Mouse (Mus musculus) erythroblast, embryonic 14.5 days (primary cell): ENCODE measurements around the gene Soga1. TPM values are rescaled to one million over a fixed set of nuclear protein-coding genes. Genes with fewer than 3 reads are reported as not detected.

ENCODE experiments used
- H3K27me3 ChIP-seq: 2 replicates; pipeline ENCODE4 v1.6.1; 2012; ENCODE audit warnings: inconsistent platforms; ENCODE audit not compliant: control insufficient read depth
- H3K36me3 ChIP-seq: 2 replicates; pipeline ENCODE4 v1.6.1; 2012; ENCODE audit warnings: mild to moderate bottlenecking, inconsistent platforms; ENCODE audit not compliant: control insufficient read depth
- H3K4me1 ChIP-seq: 2 replicates; pipeline ENCODE4 v1.6.1; 2012; ENCODE audit warnings: inconsistent platforms; ENCODE audit not compliant: control insufficient read depth
- H3K4me3 ChIP-seq: replicated peaks from 2 replicates; pipeline ENCODE3; 2012; ENCODE audit warnings: moderate library complexity, mild to moderate bottlenecking, inconsistent platforms
- H3K9me3 ChIP-seq: 2 replicates; pipeline ENCODE4 v1.6.1; 2012; ENCODE audit warnings: low read length, inconsistent platforms, mixed read lengths; ENCODE audit not compliant: control insufficient read depth
- GATA1 ChIP-seq: IDR thresholded peaks from 2 replicates; pipeline ENCODE4 v1.6.1; 2012; ENCODE audit warnings: low read length, inconsistent platforms, mixed read lengths
- TAL1 ChIP-seq: IDR thresholded peaks from 3 replicates; pipeline ENCODE4 v1.6.1; 2012; ENCODE audit warnings: low read length, inconsistent platforms, mixed read lengths
- polyA plus RNA-seq: library from polyadenylated mRNA; stranded (reverse); fragments of >175 nt; gene quantifications from 2 replicates; pipeline ENCODE4 v1.2.3, GENCODE M21; 2012

Gene Soga1
- polyA plus RNA-seq, 1 experiment = 0.14 TPM

GRCm38 (mm10) chr2:157059166-157059565 lies 19.9 kb downstream of the Soga1 start:
- peaks cover 4% of the 10 kb centered on the region for H3K4me1 ChIP-seq
- no peaks in the 10 kb centered on the region for H3K27me3 ChIP-seq

GRCm38 (mm10) chr2:157058342-157058998 lies 20.6 kb downstream of the Soga1 start:
- Histone ChIP-seq H3K4me3 (no peak overlapping the region), H3K9me3 (no peaks in the 10 kb centered on the region), H3K36me3 (no peaks in the 10 kb centered on the region), H3K27me3 (no peaks in the 10 kb centered on the region), H3K4me1 (peaks cover 4% of the 10 kb centered on the region)
- TF ChIP-seq TAL1 (no peak), GATA1 (no peak)

More at GRCm38 (mm10) chr2:157059166-157059565, 19.9 kb downstream of the Soga1 start:
- no peaks in the 10 kb centered on the region for H3K9me3 ChIP-seq
- no peaks in the 10 kb centered on the region for H3K36me3 ChIP-seq
- no peak for TF ChIP-seq GATA1
- no peak for TF ChIP-seq TAL1
- no peak overlapping the region for H3K4me3 ChIP-seq

GRCm38 (mm10) chr2:157057758-157058157 lies 21.3 kb downstream of the Soga1 start:
- Histone ChIP-seq H3K4me1 (peaks cover 4% of the 10 kb centered on the region), H3K27me3 (no peaks in the 10 kb centered on the region), H3K4me3 (no peak overlapping the region), H3K36me3 (peaks cover 3% of the 10 kb centered on the region; the same call in 1 of the 2 replicates), H3K9me3 (no peaks in the 10 kb centered on the region)
- no peak for TF ChIP-seq TAL1
- TF ChIP-seq GATA1 = no peak

GRCm38 (mm10) chr2:157057186-157057585 lies 21.9 kb downstream of the Soga1 start:
- Histone ChIP-seq H3K4me3 (no peak overlapping the region), H3K36me3 (peaks cover 4% of the 10 kb centered on the region; the same call in 1 of the 2 replicates), H3K4me1 (peaks cover 4% of the 10 kb centered on the region), H3K27me3 (no peaks in the 10 kb centered on the region), H3K9me3 (no peaks in the 10 kb centered on the region)
- TF ChIP-seq GATA1 (no peak), TAL1 (no peak)

DNA sequence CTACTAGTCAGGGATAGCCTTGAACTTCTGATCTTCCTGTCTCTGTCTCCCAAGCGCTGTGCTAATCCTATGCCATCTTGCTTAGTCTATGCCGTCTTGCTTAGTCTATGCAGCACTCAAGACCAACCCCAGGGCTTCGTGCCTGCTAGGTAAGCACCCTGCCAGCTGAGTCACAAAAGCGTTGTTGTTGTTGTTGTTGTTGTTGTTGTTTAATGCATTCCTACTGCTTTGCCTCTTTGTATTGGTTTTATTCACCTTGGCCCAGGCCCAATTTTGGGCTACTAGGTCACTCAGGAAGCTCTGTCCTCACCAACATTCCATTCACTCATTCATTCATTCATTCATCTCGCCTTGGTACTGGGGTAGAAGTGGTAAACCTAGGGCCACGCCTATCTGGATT lies 23.3 kb downstream of the Soga1 start:
- TF ChIP-seq TAL1 (no peak), GATA1 (no peak)
- H3K4me1 ChIP-seq = peaks cover 4% of the 10 kb centered on the region
- H3K27me3 ChIP-seq = no peaks in the 10 kb centered on the region
- H3K9me3 ChIP-seq = no peaks in the 10 kb centered on the region
- H3K36me3 ChIP-seq = peaks cover 6% of the 10 kb centered on the region; the same call in 1 of the 2 replicates
- H3K4me3 ChIP-seq = no peak overlapping the region

GRCm38 (mm10) chr2:157054816-157055215 lies 24.2 kb downstream of the Soga1 start:
- no peaks in the 10 kb centered on the region for H3K9me3 ChIP-seq
- H3K4me1 ChIP-seq = peaks cover 4% of the 10 kb centered on the region
- H3K36me3 ChIP-seq = peaks cover 8% of the 10 kb centered on the region; the same call in 1 of the 2 replicates
- H3K27me3 ChIP-seq = no peaks in the 10 kb centered on the region
- no peak overlapping the region for H3K4me3 ChIP-seq
- TF ChIP-seq TAL1 (no peak), GATA1 (no peak)

- no peak for TF ChIP-seq TAL1
- no peak for TF ChIP-seq GATA1
- Histone ChIP-seq H3K4me3 (no peak overlapping the region), H3K4me1 (peaks cover 4% of the 10 kb centered on the region), H3K9me3 (no peaks in the 10 kb centered on the region), H3K36me3 (peaks cover 10% of the 10 kb centered on the region; the same call in 1 of the 2 replicates), H3K27me3 (no peaks in the 10 kb centered on the region)
Measured at GRCm38 (mm10) chr2:157054297-157054696, 24.8 kb downstream of the Soga1 start.

- Histone ChIP-seq H3K9me3 (no peaks in the 10 kb centered on the region), H3K4me3 (no peak overlapping the region), H3K27me3 (no peaks in the 10 kb centered on the region), H3K36me3 (peaks cover 10% of the 10 kb centered on the region; the same call in 1 of the 2 replicates), H3K4me1 (peaks cover 4% of the 10 kb centered on the region)
- TF ChIP-seq TAL1 = no peak
- TF ChIP-seq GATA1 = no peak
Measured at GRCm38 (mm10) chr2:157053787-157054186, 25.3 kb downstream of the Soga1 start.

GRCm38 (mm10) chr2:157053124-157053523 lies 25.9 kb downstream of the Soga1 start:
- Histone ChIP-seq H3K4me1 (no peaks in the 10 kb centered on the region), H3K9me3 (no peaks in the 10 kb centered on the region), H3K4me3 (no peak overlapping the region), H3K36me3 (peaks cover 10% of the 10 kb centered on the region; the same call in 1 of the 2 replicates), H3K27me3 (no peaks in the 10 kb centered on the region)
- TF ChIP-seq TAL1 (no peak), GATA1 (no peak)

DNA sequence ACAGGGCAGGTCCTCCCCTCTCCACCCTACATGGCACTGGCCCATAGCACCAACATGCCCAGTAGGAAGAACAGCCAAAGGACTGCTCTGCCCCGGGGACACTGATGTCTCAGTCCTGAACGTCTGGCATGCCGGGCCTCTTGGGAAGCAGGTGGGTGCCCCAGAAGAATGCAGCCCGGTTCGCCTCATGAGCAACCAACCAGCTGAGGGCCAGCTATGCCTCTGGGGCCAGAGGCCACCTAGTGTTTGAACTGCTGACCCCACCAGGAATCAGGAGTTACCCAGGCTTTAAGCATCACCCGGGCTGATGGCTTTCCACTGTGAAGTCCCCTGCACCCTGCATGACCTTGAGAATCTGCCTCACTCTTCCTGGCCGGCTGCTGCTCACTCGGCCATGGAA lies 26.6 kb downstream of the Soga1 start:
- H3K4me3 ChIP-seq = no peak overlapping the region
- no peaks in the 10 kb centered on the region for H3K4me1 ChIP-seq
- H3K36me3 ChIP-seq = peaks cover 10% of the 10 kb centered on the region; the same call in 1 of the 2 replicates
- TF ChIP-seq GATA1 (no peak), TAL1 (no peak)
- no peaks in the 10 kb centered on the region for H3K9me3 ChIP-seq
- no peaks in the 10 kb centered on the region for H3K27me3 ChIP-seq
